Mouse (Mus musculus): ENCODE results near the gene Tnni3. TPM values are rescaled to one million over a fixed set of nuclear protein-coding genes. Genes with fewer than 3 reads are reported as not detected.

Gene Tnni3
- polyA plus RNA-seq, 1 experiment from 2014 or later = 3.5 TPM

DNA sequence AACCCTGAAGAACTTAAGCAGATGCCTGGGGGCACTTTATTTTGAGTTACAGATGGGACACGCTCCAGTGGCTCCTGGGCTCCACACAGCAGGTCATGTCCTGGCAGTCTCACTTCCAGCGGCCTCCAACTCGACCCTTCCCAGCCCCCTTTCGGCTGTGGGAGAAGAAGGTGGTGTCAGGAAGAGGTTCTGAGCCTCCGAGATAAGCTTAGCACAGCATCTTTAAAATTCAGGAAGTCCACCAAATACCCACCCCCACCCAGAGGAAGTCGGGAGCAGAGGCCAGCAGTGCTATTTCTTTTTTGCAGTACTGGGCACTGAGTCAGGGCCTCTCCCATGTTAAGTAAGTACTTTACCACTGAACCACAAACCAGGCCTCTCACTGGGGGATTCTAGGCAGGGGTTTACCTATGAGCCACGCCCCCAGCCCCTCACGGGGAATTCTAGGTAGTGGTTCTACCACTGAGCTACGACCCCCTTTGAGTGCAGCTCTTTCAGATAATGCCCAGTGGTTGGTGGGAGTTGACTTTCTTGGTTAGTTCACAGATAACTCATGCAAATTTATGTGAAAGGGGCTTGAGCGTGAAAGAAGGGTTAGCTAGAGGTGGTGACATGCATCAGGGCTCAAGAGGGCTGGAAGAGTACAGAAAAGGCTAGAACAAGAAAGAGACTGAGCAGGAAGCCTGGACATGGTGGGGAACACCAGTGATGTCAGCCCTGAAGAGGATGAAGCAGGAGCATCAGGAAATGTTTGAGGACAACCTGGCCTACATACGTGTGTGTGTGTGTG is 19.2 kb downstream of the Tnni3 start:
- ATAC-seq (ENCODE audit: insufficient read depth, low FRiP score, low TSS enrichment) = no peak
- no peak overlapping the region for H3K9ac ChIP-seq (ENCODE audit: low read length)
- no peaks in the 10 kb centered on the region for H3K36me3 ChIP-seq (ENCODE audit: control insufficient read depth, insufficient read depth, low read length)
- H3K4me3 ChIP-seq (ENCODE audit: low read depth, low read length) = no peak overlapping the region
- H3K4me1 ChIP-seq (ENCODE audit: control insufficient read depth, insufficient read depth, low read length) = peaks cover 7% of the 10 kb centered on the region; the same call in 1 of the 2 replicates
- no peak for DNase-seq (ENCODE audit: low spot score)
- H3K27ac ChIP-seq (ENCODE audit: low read depth, low read length) = no peak overlapping the region
- 58% methylated on average over 11 of the region's 11 CpGs for WGBS
- H3K4me2 ChIP-seq (ENCODE audit: low read depth) = no peak overlapping the region
- no peaks in the 10 kb centered on the region for H3K27me3 ChIP-seq (ENCODE audit: control insufficient read depth, insufficient read depth, low read length)
- H3K9me3 ChIP-seq (ENCODE audit: control insufficient read depth, low read length) = no peaks in the 10 kb centered on the region

GRCm38 (mm10) chr7:4503858-4504257 is 20.2 kb downstream of the Tnni3 start:
- ATAC-seq (ENCODE audit: insufficient read depth, low FRiP score, low TSS enrichment) = no peak
- Histone ChIP-seq H3K9ac (ENCODE audit: low read length) (no peak overlapping the region), H3K4me2 (ENCODE audit: low read depth) (no peak overlapping the region), H3K4me3 (ENCODE audit: low read depth, low read length) (no peak overlapping the region), H3K27me3 (ENCODE audit: control insufficient read depth, insufficient read depth, low read length) (no peaks in the 10 kb centered on the region), H3K27ac (ENCODE audit: low read depth, low read length) (no peak overlapping the region), H3K36me3 (ENCODE audit: control insufficient read depth, insufficient read depth, low read length) (no peaks in the 10 kb centered on the region), H3K4me1 (ENCODE audit: control insufficient read depth, insufficient read depth, low read length) (peaks cover 17% of the 10 kb centered on the region), H3K9me3 (ENCODE audit: control insufficient read depth, low read length) (no peaks in the 10 kb centered on the region)
- WGBS = 80% methylated on average over 5 of the region's 5 CpGs
- no peak for DNase-seq (ENCODE audit: low spot score)

DNA sequence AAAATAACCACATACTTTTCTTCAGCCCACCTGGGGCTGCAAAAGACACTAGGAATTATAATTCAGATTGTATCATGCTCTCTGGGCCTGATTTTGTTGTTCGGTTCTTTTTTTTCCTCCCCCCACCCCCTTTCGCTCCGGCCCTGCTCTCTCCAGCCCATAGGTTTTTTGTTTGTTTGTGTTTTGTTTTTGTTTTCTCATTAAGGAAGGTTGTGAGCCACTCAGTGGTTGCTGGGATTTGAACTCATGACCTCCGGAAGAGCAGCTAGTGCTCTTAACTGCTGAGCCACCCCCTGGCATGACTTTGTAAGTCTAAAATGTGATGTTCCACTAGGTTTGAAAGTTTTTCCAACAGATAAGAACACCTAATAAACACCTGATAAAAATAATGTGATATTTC is 20.9 kb downstream of the Tnni3 start:
- Histone ChIP-seq H3K9ac (ENCODE audit: low read length) (no peak overlapping the region), H3K27me3 (ENCODE audit: control insufficient read depth, insufficient read depth, low read length) (no peaks in the 10 kb centered on the region), H3K4me2 (ENCODE audit: low read depth) (no peak overlapping the region), H3K4me1 (ENCODE audit: control insufficient read depth, insufficient read depth, low read length) (peaks cover 24% of the 10 kb centered on the region), H3K27ac (ENCODE audit: low read depth, low read length) (no peak overlapping the region), H3K9me3 (ENCODE audit: control insufficient read depth, low read length) (no peaks in the 10 kb centered on the region), H3K4me3 (ENCODE audit: low read depth, low read length) (no peak overlapping the region), H3K36me3 (ENCODE audit: control insufficient read depth, insufficient read depth, low read length) (no peaks in the 10 kb centered on the region)
- 86% methylated on average over 4 of the region's 4 CpGs for WGBS
- ATAC-seq (ENCODE audit: insufficient read depth, low FRiP score, low TSS enrichment) (no peak), DNase-seq (ENCODE audit: low spot score) (no peak)

DNA sequence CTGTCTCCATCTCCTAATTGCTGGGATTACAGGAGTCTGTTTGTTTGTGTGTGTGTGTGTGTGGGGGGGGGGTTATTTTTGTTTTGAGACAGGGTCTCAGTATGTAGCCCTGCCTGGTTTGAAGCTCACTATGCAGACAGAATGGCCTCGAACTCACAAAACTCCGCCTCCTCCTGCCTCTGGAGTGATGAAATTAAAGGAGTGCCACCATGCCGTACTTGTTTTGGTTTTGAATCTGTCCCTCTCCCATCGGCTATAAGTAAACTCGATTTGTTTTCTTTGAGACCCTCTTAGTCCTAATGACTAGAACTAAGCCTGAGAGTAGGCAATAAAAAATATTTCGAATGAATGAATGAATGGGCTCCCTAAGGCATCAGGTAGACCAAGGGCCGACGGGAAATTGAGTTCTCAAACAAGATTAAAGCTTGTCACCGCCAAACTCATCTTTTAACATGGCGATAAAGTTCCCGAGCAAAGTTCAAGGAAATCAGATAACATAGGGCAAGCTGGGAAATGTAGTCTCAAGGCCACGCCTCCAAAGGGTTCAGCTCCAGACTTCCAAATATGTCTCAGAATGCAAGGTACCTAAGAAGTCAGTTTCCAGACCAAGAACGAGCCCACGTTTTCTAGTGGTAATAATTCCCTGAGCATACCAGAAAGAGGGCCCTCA is 21.5 kb downstream of the Tnni3 start:
- Histone ChIP-seq H3K27ac (ENCODE audit: low read depth, low read length) (no peak overlapping the region), H3K36me3 (ENCODE audit: control insufficient read depth, insufficient read depth, low read length) (no peaks in the 10 kb centered on the region), H3K4me3 (ENCODE audit: low read depth, low read length) (peak overlapping the region; percentile 94), H3K27me3 (ENCODE audit: control insufficient read depth, insufficient read depth, low read length) (no peaks in the 10 kb centered on the region), H3K9me3 (ENCODE audit: control insufficient read depth, low read length) (no peaks in the 10 kb centered on the region), H3K9ac (ENCODE audit: low read length) (peak overlapping the region; percentile 92; the same call in 1 of the 2 replicates), H3K4me1 (ENCODE audit: control insufficient read depth, insufficient read depth, low read length) (peaks cover 28% of the 10 kb centered on the region), H3K4me2 (ENCODE audit: low read depth) (peak overlapping the region; percentile 65)
- WGBS = 13% methylated on average over 14 of the region's 14 CpGs
- peak; percentile 34 for DNase-seq (ENCODE audit: low spot score)
- no peak for ATAC-seq (ENCODE audit: insufficient read depth, low FRiP score, low TSS enrichment)

DNA sequence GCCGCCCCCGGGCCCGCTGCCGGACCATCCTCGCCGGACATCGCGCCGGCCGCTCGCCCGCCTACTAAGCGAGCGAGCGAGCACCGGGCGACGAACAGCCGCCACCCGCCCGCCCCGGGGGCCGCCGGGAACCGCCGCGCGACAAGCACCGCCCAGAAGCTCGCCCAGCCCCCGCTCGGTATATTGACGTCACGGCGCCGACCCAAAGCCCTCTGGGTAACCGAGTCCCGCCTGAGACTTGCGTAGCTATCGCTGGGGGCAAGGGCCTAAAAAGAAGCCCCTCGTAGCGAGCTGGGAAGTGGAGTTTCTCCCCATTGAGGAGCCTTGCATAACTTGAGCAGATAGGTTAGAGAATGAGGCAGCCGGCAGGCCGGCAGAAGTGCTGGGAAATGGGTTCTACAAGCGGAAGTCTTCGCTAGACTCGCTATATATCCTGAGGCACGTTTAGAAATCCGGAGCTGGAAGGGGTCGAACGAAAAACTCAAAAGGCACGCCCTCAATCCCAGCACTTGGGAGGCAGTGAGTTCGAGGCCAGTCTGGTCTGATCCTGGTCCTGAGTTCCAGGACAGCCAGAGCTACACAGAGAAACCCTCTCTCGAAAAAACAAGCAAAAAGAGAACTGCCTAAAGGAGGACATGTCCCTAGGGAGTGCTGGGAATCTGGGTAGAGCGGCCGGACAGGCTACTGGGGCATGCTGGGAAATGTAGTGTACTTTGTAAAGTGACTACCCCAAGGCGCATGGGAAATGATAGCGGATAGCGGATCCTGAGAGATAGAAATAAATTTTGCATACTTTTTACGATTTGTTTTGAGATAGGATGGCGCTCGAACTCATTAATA is 22.3 kb downstream of the Tnni3 start, which contains the start of gene Ppp1r12c:
Ppp1r12c (minus strand) TSS at position 123 of the 840 bp plus-strand sequence.
- no peaks in the 10 kb centered on the region for H3K27me3 ChIP-seq (ENCODE audit: control insufficient read depth, insufficient read depth, low read length)
- H3K27ac ChIP-seq (ENCODE audit: low read depth, low read length) = peak within 1 kb of the TSS; percentile 79
- ATAC-seq (ENCODE audit: insufficient read depth, low FRiP score, low TSS enrichment) (peak; percentile 87), DNase-seq (ENCODE audit: low spot score) (peak; percentile 92)
- peak within 1 kb of the TSS; percentile 92 for H3K9ac ChIP-seq (ENCODE audit: low read length)
- peak within 1 kb of the TSS; percentile 65 for H3K4me2 ChIP-seq (ENCODE audit: low read depth)
- H3K36me3 ChIP-seq (ENCODE audit: control insufficient read depth, insufficient read depth, low read length) = no peaks in the 10 kb centered on the region
- H3K4me1 ChIP-seq (ENCODE audit: control insufficient read depth, insufficient read depth, low read length) = peaks cover 28% of the 10 kb centered on the region
- WGBS = under 1% methylated on average over 60 of the region's 62 CpGs
- no peaks in the 10 kb centered on the region for H3K9me3 ChIP-seq (ENCODE audit: control insufficient read depth, low read length)
- H3K4me3 ChIP-seq (ENCODE audit: low read depth, low read length) = peak within 1 kb of the TSS; percentile 94

DNA sequence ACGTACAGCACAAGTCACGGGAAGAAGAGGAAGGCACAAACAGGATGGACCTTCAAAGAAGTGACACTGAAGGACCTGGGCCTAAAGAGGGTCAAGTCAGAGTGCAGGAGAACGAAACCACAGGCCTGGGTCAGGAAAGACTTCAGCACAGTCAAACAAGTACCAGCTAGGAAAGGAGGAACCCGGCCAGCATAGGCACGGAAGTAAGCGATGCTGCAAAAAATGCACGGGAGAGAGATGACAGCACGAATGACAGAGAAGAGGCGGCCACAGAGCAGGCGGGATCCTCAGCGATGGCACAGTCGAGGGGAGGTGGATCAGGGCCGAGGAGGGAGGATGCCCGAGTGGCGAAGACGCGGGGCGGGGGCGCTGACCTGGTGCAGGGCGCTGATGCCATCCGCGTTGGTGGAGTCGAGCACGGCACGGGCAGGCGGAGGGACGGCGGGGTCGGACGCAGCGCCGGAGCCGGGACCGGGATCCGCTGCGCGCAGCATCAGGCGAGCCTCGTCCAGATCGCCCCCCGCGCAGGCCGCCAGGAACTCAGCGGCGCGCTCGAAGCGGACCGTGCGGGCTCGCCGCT is 23.0 kb downstream of the Tnni3 start:
- Histone ChIP-seq H3K4me1 (ENCODE audit: control insufficient read depth, insufficient read depth, low read length) (peaks cover 28% of the 10 kb centered on the region), H3K27me3 (ENCODE audit: control insufficient read depth, insufficient read depth, low read length) (no peaks in the 10 kb centered on the region), H3K36me3 (ENCODE audit: control insufficient read depth, insufficient read depth, low read length) (0 out of 2 replicates have a peak, but pooled peaks cover 3% of the 10 kb centered on the region), H3K27ac (ENCODE audit: low read depth, low read length) (peak overlapping the region; percentile 79), H3K4me2 (ENCODE audit: low read depth) (peak overlapping the region; percentile 65), H3K9me3 (ENCODE audit: control insufficient read depth, low read length) (no peaks in the 10 kb centered on the region), H3K4me3 (ENCODE audit: low read depth, low read length) (peak overlapping the region; percentile 94), H3K9ac (ENCODE audit: low read length) (peak overlapping the region; percentile 92)
- ATAC-seq (ENCODE audit: insufficient read depth, low FRiP score, low TSS enrichment) (peak; percentile 35), DNase-seq (ENCODE audit: low spot score) (peak; percentile 33)
- WGBS = under 1% methylated on average over 37 of the region's 52 CpGs

DNA sequence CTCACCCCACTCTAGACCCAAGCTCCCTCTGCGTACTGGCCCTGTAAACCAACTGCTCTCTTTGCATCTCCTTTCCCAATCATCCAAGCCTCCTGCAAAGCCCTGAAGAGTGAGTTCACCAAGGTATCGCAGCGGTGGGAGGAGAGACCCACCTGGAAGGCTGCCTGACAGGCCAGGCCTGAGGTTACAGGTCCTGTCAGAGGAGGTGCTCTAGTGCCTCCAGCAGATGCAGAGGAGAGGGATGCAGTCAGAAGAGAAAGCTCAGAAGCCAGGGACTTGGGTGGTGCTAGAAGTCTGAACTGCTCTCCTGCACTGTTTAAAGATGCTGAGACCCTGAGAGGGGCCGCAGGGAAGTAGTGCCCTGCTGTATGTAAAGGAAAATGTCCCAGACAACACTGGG is 25.0 kb downstream of the Tnni3 start:
- DNase-seq (ENCODE audit: low spot score) = no peak
- Histone ChIP-seq H3K36me3 (ENCODE audit: control insufficient read depth, insufficient read depth, low read length) (0 out of 2 replicates have a peak, but pooled peaks cover 3% of the 10 kb centered on the region), H3K27ac (ENCODE audit: low read depth, low read length) (no peak overlapping the region), H3K27me3 (ENCODE audit: control insufficient read depth, insufficient read depth, low read length) (no peaks in the 10 kb centered on the region), H3K9me3 (ENCODE audit: control insufficient read depth, low read length) (no peaks in the 10 kb centered on the region), H3K4me1 (ENCODE audit: control insufficient read depth, insufficient read depth, low read length) (peaks cover 28% of the 10 kb centered on the region), H3K4me3 (ENCODE audit: low read depth, low read length) (no peak overlapping the region), H3K4me2 (ENCODE audit: low read depth) (peak overlapping the region; percentile 21), H3K9ac (ENCODE audit: low read length) (peak overlapping the region; percentile 8; the same call in 1 of the 2 replicates)
- no peak for ATAC-seq (ENCODE audit: insufficient read depth, low FRiP score, low TSS enrichment)
- WGBS = 92% methylated on average over 4 of the region's 4 CpGs

GRCm38 (mm10) chr7:4498251-4498650 is 25.8 kb downstream of the Tnni3 start:
- H3K36me3 ChIP-seq (ENCODE audit: control insufficient read depth, insufficient read depth, low read length) = 0 out of 2 replicates have a peak, but pooled peaks cover 3% of the 10 kb centered on the region
- H3K9ac ChIP-seq (ENCODE audit: low read length) = peak overlapping the region; percentile 15; the same call in 1 of the 2 replicates
- no peak overlapping the region; the same call in none of the 2 replicates for H3K4me2 ChIP-seq (ENCODE audit: low read depth)
- WGBS = 18% methylated on average over 9 of the region's 9 CpGs
- H3K27ac ChIP-seq (ENCODE audit: low read depth, low read length) = no peak overlapping the region
- peak; percentile 68 for ATAC-seq (ENCODE audit: insufficient read depth, low FRiP score, low TSS enrichment)
- H3K9me3 ChIP-seq (ENCODE audit: control insufficient read depth, low read length) = no peaks in the 10 kb centered on the region
- no peak overlapping the region; the same call in 1 of the 2 replicates for H3K4me3 ChIP-seq (ENCODE audit: low read depth, low read length)
- peaks cover 28% of the 10 kb centered on the region for H3K4me1 ChIP-seq (ENCODE audit: control insufficient read depth, insufficient read depth, low read length)
- no peaks in the 10 kb centered on the region for H3K27me3 ChIP-seq (ENCODE audit: control insufficient read depth, insufficient read depth, low read length)
- peak; percentile 80 for DNase-seq (ENCODE audit: low spot score)

All from neural tube, embryonic 11.5 days (tissue).